Mouse (Mus musculus): ENCODE data around the gene Slc5a11.

Gene Slc5a11

GRCm38 (mm10) chr7:123287903-123288302, 73.3 kb downstream of the Slc5a11 start:
- peak; percentile 63 for DNase-seq

DNA sequence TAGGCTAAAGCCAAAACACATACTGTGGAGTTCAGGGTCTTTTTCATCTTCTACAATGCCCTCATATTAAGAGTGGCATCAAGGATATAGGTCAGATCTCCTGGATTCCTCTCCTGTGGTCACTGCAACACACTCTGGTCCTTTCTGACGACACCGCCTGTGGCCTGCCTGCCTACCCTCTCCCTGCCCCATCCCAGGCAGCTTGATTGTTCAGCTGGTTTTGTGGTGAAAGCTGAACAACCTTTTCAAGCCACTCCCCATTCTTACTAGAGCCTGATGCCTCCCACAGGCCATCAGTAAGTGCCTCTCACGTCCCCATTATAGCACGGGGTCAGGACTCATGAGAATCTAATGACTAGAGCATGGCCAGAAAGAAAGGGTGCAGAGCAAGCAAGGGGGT, 74.6 kb downstream of the Slc5a11 start:
- no peak for DNase-seq

- DNase-seq = no peak
Measured at GRCm38 (mm10) chr7:123291942-123292341, 77.4 kb downstream of the Slc5a11 start.

DNA sequence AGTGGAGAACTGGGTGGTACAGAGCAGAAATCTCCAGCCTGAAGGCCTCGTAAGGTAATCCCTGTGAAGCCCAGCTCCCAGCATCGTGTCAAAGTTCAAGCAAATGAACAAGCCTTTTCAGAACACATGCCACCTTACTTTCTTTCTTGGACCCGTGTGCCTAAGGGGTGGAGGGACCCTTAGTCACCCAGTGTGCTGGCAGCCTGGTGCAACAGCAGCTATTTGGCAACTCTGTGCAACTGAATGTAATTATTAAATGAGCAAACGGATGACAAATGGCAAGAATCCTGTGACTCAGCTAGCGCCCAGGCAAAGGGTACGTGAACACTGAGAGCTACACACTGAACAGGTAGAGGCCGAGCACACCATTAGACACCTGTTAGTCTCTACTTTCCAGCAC, 79.3 kb downstream of the Slc5a11 start:
- no peak for DNase-seq

GRCm38 (mm10) chr7:123295423-123295822, 80.8 kb downstream of the Slc5a11 start:
- DNase-seq = no peak

GRCm38 (mm10) chr7:123296097-123296496, 81.5 kb downstream of the Slc5a11 start:
- DNase-seq = no peak

DNA sequence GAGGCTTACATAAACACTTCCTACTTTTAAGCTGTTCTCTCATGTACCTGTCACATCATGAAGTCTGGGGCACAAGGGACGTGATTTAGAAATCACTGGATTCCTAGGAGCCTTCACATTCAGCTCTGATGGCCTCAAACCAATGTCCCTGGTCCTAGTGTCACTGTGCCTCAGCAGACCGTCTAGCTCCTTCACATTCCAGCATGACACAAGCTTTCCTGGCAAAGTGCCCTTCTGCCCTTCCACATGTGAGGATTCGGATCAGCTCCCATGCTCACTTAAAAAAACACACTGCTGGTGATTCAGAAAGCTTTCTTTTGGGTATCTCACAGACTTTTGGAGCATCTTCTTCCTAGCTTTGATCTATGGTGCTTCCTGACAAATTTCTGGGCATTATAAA, 83.6 kb downstream of the Slc5a11 start:
- no peak for DNase-seq

- DNase-seq = no peak
Measured at GRCm38 (mm10) chr7:123300258-123300657, 85.7 kb downstream of the Slc5a11 start.

DNA sequence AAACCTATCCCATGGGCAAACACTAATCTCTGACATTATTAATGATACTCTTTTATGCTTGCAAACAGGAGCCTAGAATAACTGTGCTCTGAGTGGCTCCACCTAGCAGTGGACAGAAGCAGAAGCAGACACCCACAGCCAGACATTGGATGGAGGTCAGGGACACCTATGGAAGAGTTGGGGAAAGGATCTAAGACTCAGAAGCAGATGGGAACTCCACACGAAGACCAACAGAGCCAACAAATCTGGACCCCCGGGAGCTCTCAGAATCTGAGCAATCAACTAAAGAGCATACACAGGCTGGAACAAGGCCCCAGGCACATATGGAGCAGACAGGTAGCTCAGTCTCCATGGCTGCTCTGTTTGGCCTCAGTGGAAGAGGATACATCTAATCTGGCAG, 90.8 kb downstream of the Slc5a11 start:
- DNase-seq = peak; percentile 79

DNA sequence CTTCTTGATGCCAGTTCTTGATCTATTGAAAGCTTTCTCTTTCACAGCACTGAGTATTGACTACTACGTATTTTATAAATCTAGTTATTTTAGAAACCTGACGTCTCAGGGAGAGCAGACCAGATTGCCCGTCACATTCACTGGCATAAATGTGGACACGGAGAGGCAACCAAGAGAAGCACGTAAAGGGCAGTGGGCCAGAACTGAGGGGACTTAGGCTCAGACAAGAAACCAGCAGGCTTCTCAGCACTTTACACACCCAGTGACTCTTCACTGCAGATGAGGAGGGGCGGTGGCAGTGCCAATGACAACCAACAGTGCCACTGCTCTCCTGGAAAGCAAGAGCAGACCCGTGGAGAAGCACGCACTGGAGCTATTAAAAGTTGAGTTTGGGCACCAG, 92.7 kb downstream of the Slc5a11 start:
- DNase-seq = no peak

DNA sequence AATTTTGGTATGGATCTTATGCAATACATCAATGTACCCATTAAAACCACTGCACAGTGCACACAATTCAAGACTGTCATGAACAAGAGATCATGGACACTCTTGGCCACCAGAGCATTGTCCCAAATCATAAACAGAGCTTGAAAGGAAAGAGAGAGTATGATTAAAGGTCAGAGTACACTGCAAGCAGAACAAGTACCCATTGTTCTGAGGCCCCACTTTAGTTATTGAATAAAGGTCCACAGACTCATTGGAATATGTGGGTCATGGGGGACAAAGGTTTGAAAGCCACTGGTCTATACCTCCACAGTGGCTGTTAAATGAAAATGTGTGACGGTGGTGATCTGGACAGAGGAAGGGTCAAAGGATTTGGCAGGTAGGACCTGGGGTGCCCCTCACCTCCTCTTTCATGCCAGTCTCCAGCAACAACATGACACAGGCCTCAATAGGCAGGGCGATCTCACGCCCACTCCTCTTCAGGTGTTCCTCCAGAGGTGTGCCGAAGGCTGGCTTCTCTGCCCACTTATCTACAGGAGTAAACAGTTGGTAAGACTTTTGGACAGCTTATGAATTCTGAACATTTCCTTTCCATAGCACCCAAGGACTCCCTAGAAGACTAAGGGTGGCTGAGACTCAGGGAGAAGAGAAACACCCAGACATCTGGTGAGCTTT, 93.4 kb downstream of the Slc5a11 start:
- no peak for DNase-seq

DNA sequence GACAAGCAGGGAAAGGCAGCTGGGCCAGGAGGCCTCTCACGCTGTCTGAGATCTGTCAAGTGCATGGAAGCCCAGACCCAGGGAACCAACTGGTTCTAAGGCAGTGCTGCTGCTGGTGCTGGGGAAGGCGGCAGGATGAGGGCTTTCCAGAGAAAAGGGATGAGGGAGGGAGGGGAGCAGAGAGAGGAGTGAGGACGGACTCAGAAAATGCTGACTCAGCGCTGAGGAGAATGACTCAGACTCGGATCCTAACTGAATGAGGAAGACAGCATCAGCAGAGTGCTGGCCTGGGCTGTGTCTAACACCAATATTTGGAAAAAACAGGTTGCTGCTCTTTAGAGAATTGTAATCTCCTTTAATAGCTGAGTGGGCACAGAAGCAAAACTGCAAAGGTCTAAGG, 97.3 kb downstream of the Slc5a11 start:
- no peak for DNase-seq

DNA sequence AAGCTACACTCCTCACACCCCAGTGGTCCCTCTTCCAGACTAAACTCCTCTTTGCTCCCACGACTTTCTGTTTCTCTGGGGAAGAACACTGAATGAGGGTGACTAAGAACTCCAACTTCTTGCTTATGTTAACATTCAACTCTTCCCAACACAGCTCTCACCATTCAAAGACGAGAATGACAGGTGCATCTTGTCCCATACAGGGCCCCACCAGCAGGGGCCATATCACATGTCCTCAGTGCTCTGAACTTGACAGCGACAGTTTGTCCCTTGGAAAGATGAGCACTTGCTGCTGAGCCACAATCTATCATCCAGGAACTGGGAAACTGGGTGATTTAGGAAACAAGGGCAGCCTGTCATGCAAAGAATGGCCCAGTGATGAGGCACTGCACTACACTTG, 98.2 kb downstream of the Slc5a11 start:
- no peak for DNase-seq

DNA sequence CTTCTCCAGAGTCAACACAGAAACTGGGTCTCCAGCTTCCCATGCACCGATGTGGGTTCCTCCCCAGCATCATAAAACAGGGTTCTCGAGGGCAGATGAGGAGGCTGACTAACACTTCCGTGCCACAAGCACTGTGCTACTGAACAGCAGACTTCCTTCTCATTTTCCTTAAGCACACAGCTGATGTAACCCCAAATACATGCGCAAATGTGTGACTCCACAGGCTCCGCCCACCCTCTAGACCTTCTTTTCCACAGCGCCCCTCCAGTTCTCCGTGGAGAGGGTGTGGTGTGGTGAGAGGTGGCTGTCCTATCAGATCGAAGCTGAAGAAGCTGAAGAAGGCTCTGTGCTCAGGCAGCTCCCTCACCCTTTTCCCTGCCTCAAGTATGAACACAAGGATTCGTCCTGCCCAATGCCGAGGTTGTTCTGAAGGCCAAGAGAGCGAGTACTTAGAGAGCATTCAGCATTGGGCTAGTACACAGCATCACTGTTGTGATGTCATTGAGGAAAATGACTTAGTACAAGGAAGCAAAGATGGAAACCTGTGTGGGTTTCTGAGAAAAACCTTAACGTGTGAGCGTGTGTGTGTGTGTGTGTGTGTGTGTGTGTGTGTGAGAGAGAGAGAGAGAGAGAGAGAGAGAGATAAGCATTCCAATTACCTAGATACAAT, 108.0 kb downstream of the Slc5a11 start:
- no peak for DNase-seq
